Mouse (Mus musculus) A20 (cell line): ENCODE measurements around the gene Folr2.

Experiments
- DNase-seq: peaks from one replicate; pipeline ENCODE4 v3.0.0-alpha.2; 2011; ENCODE audit warnings: low read depth, low spot score

Gene Folr2

GRCm38 (mm10) chr7:101823758-101824630 is 33.0 kb downstream of the Folr2 start:
- DNase-seq = no peak

- no peak for DNase-seq
Measured at GRCm38 (mm10) chr7:101822836-101823757, 33.9 kb downstream of the Folr2 start.

GRCm38 (mm10) chr7:101821571-101822501 is 35.2 kb downstream of the Folr2 start:
- DNase-seq = no peak

GRCm38 (mm10) chr7:101820295-101821030 is 36.5 kb downstream of the Folr2 start:
- DNase-seq = no peak

- DNase-seq = no peak
Measured at GRCm38 (mm10) chr7:101817861-101818401, 39.1 kb downstream of the Folr2 start, which contains the start of gene Phox2a. Gene Phox2a (plus strand): TSS chr7:101818313.
